Mouse (Mus musculus) lung, embryonic 15.5 days (tissue): Measurements from ENCODE around the gene Fosl2. TPM values are rescaled to one million over a fixed set of nuclear protein-coding genes. Genes with fewer than 3 reads are reported as not detected.
A peak's percentile ranks its signal among the peaks of the same experiment; 100 is the strongest.

Experiments
- ATAC-seq: fragments of 200-750 bp; cut with Nextera tagmentation; 2 replicates; pipeline ENCODE4 v1.8.0; 2017; ENCODE audit warnings: moderate number of reproducible peaks, borderline replicate concordance; ENCODE audit not compliant: low FRiP score, low TSS enrichment; ENCODE audit errors: extremely low read depth
- H3K27ac ChIP-seq: fragments of 300-500 bp; sonication (generic); 2 replicates; pipeline ENCODE4 v1.5.1; 2015; ENCODE audit warnings: moderate library complexity, mild to moderate bottlenecking, inconsistent platforms
- H3K27me3 ChIP-seq: fragments of 300-500 bp; sonication (generic); 2 replicates; pipeline ENCODE4 v1.6.1; 2015; ENCODE audit warnings: inconsistent platforms
- H3K36me3 ChIP-seq: fragments of 300-500 bp; sonication (generic); 2 replicates; pipeline ENCODE4 v1.6.1; 2015; ENCODE audit warnings: inconsistent platforms
- H3K4me1 ChIP-seq: fragments of 300-500 bp; sonication (generic); 2 replicates; pipeline ENCODE4 v1.6.1; 2015; ENCODE audit warnings: inconsistent platforms
- H3K4me2 ChIP-seq: fragments of 300-500 bp; sonication (generic); 2 replicates; pipeline ENCODE4 v1.6.1; 2015; ENCODE audit warnings: inconsistent platforms, mild to moderate bottlenecking, moderate library complexity
- H3K4me3 ChIP-seq: fragments of 300-500 bp; sonication (generic); 2 replicates; pipeline ENCODE4 v1.5.1; 2015; ENCODE audit warnings: mild to moderate bottlenecking, inconsistent platforms
- H3K9ac ChIP-seq: fragments of 300-500 bp; sonication (generic); 2 replicates; pipeline ENCODE4 v1.6.1; 2015; ENCODE audit warnings: inconsistent platforms
- H3K9me3 ChIP-seq: fragments of 300-500 bp; sonication (generic); 2 replicates; pipeline ENCODE4 v1.6.1; 2016; ENCODE audit warnings: inconsistent platforms
- WGBS: fragments of 180-500 bp; shearing (Covaris S2); methylation state at CpG from one replicate; pipeline ENCODE4 v1.1.7; 2015; 5-methylcytosine and 5-hydroxymethylcytosine counted together
- polyA plus RNA-seq: library from polyadenylated mRNA; unstranded; fragments of >200 nt; fragmentation: Nextera tagmentation; extraction: Ambion mirVana; gene quantifications from 2 replicates; pipeline ENCODE4 v1.2.1, GENCODE M21; 2015

The Fosl2 gene
- polyA plus RNA-seq, 1 experiment from 2014 or later: 3.6 TPM

GRCm38 (mm10) chr5:32134903-32135335 lies 682 bp upstream of the Fosl2 start:
- ATAC-seq: peak; percentile 47
- H3K27ac ChIP-seq: peak overlapping the region; percentile 99
- under 1% methylated on average over 43 of the region's 54 CpGs for WGBS
- peak overlapping the region; percentile 92 for H3K4me2 ChIP-seq
- peaks cover 36% of the 10 kb centered on the region for H3K4me1 ChIP-seq
- no peaks in the 10 kb centered on the region for H3K36me3 ChIP-seq
- peak overlapping the region; percentile 67 for H3K9ac ChIP-seq
- no peaks in the 10 kb centered on the region for H3K9me3 ChIP-seq
- H3K27me3 ChIP-seq: no peaks in the 10 kb centered on the region
- H3K4me3 ChIP-seq: peak overlapping the region; percentile 63

- peaks cover 48% of the 10 kb centered on the region for H3K4me1 ChIP-seq
- H3K4me3 ChIP-seq: peak overlapping the region; percentile 63
- ATAC-seq: no peak
- H3K27me3 ChIP-seq: no peaks in the 10 kb centered on the region
- WGBS: under 1% methylated on average over 63 of the region's 63 CpGs
- H3K4me2 ChIP-seq: peak overlapping the region; percentile 92
- peak overlapping the region; percentile 99 for H3K27ac ChIP-seq
- peak overlapping the region; percentile 67 for H3K9ac ChIP-seq
- no peaks in the 10 kb centered on the region for H3K36me3 ChIP-seq
- H3K9me3 ChIP-seq: no peaks in the 10 kb centered on the region
Observed at GRCm38 (mm10) chr5:32136301-32136863, 781 bp downstream of the Fosl2 start.

GRCm38 (mm10) chr5:32137106-32137522 lies 1.5 kb downstream of the Fosl2 start:
- Histone ChIP-seq H3K36me3 (no peaks in the 10 kb centered on the region), H3K4me2 (peak overlapping the region; percentile 92), H3K27ac (peak overlapping the region; percentile 99), H3K4me3 (peak overlapping the region; percentile 63), H3K9me3 (no peaks in the 10 kb centered on the region), H3K4me1 (peaks cover 49% of the 10 kb centered on the region), H3K27me3 (no peaks in the 10 kb centered on the region), H3K9ac (peak overlapping the region; percentile 67)
- no peak for ATAC-seq
- 0% methylated on average over 12 of the region's 12 CpGs for WGBS

- peak overlapping the region; percentile 99 for H3K27ac ChIP-seq
- H3K4me1 ChIP-seq: peaks cover 58% of the 10 kb centered on the region
- H3K9ac ChIP-seq: peak overlapping the region; percentile 67
- H3K4me2 ChIP-seq: peak overlapping the region; percentile 92
- ATAC-seq: no peak
- H3K36me3 ChIP-seq: no peaks in the 10 kb centered on the region
- H3K9me3 ChIP-seq: no peaks in the 10 kb centered on the region
- 28% methylated on average over 10 of the region's 10 CpGs for WGBS
- no peaks in the 10 kb centered on the region for H3K27me3 ChIP-seq
- H3K4me3 ChIP-seq: peak overlapping the region; percentile 63
Observed at GRCm38 (mm10) chr5:32138446-32139195, 3.0 kb downstream of the Fosl2 start.

GRCm38 (mm10) chr5:32139516-32140037 lies 4.0 kb downstream of the Fosl2 start:
- Histone ChIP-seq H3K4me2 (peak overlapping the region; percentile 92), H3K4me1 (peaks cover 55% of the 10 kb centered on the region), H3K27me3 (no peaks in the 10 kb centered on the region), H3K9me3 (no peaks in the 10 kb centered on the region), H3K4me3 (peak overlapping the region; percentile 63; the same call in 1 of the 2 replicates), H3K27ac (peak overlapping the region; percentile 99), H3K36me3 (no peaks in the 10 kb centered on the region), H3K9ac (no peak overlapping the region)
- 11% methylated on average over 9 of the region's 9 CpGs for WGBS
- ATAC-seq: no peak

- Histone ChIP-seq H3K9me3 (no peaks in the 10 kb centered on the region), H3K4me3 (no peak overlapping the region), H3K27ac (no peak overlapping the region), H3K9ac (no peak overlapping the region), H3K4me2 (no peak overlapping the region), H3K27me3 (no peaks in the 10 kb centered on the region), H3K36me3 (peaks cover 3% of the 10 kb centered on the region), H3K4me1 (peaks cover 55% of the 10 kb centered on the region)
- ATAC-seq: no peak
- 80% methylated on average over 2 of the region's 2 CpGs for WGBS
Observed at GRCm38 (mm10) chr5:32141899-32142298, 6.3 kb downstream of the Fosl2 start.

DNA sequence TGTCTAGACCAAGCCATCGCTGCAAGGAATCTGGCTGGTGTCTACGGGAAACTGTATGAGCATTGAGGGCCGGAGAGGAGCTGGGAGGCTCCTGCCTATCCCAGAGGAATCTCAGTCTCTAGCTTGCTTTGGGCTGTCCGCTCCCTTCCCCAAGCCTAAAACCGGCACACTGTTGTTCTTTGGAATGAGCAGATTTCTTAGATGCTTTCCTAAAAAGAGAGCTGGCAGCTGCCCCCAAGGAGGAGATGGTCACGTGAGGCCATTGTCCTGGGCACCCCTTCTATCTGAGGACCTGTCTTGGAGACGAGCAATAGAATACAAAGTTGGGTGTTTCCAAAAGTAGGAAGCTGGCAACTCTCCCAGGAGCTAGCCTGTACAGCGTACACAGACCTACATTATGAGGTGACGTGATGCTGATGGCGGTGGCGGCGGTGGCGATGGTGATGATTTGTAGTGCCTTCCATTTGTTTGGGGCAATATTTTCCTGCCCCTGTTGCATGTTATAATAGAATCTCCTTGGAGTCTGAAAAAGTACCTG lies 7.9 kb downstream of the Fosl2 start:
- no peak overlapping the region for H3K4me3 ChIP-seq
- H3K36me3 ChIP-seq: peaks cover 19% of the 10 kb centered on the region
- no peaks in the 10 kb centered on the region for H3K9me3 ChIP-seq
- H3K4me2 ChIP-seq: no peak overlapping the region
- no peak overlapping the region for H3K9ac ChIP-seq
- WGBS: 54% methylated on average over 13 of the region's 13 CpGs
- no peak for ATAC-seq
- peaks cover 44% of the 10 kb centered on the region for H3K4me1 ChIP-seq
- no peaks in the 10 kb centered on the region for H3K27me3 ChIP-seq
- no peak overlapping the region for H3K27ac ChIP-seq

- H3K9ac ChIP-seq: no peak overlapping the region
- 85% methylated on average over 6 of the region's 6 CpGs for WGBS
- ATAC-seq: no peak
- H3K9me3 ChIP-seq: no peaks in the 10 kb centered on the region
- H3K4me2 ChIP-seq: no peak overlapping the region
- H3K36me3 ChIP-seq: peaks cover 33% of the 10 kb centered on the region
- H3K27ac ChIP-seq: no peak overlapping the region
- H3K4me1 ChIP-seq: peaks cover 21% of the 10 kb centered on the region
- no peaks in the 10 kb centered on the region for H3K27me3 ChIP-seq
- no peak overlapping the region for H3K4me3 ChIP-seq
Observed at GRCm38 (mm10) chr5:32146281-32146680, 10.7 kb downstream of the Fosl2 start.

GRCm38 (mm10) chr5:32148593-32148992 lies 13.0 kb downstream of the Fosl2 start:
- ATAC-seq: no peak
- Histone ChIP-seq H3K27ac (no peak overlapping the region), H3K9me3 (no peaks in the 10 kb centered on the region), H3K4me2 (no peak overlapping the region), H3K9ac (no peak overlapping the region), H3K27me3 (no peaks in the 10 kb centered on the region), H3K4me3 (no peak overlapping the region), H3K4me1 (peaks cover 6% of the 10 kb centered on the region; the same call in 1 of the 2 replicates), H3K36me3 (peaks cover 52% of the 10 kb centered on the region)
- 78% methylated on average over 4 of the region's 4 CpGs for WGBS

DNA sequence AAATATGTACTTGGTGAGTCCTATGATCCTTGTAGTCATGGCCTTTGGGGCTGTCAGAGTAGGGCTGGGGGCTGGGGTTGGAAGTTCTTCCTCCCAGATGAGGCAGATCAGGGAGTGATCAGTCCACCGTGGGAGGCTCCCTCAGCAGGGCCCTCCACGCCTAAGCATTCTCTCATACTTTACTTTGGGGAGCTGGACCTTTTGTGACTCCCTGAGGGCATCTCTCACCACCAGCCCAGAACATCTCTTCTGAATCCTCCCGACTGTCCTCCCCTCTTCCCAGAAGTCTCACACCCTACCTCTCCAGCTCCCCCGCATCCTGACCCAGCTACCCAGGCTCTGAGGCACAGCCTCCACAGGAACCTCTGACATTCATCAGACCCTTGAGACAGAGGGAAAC lies 15.6 kb downstream of the Fosl2 start:
- Histone ChIP-seq H3K27me3 (no peaks in the 10 kb centered on the region), H3K27ac (no peak overlapping the region), H3K9ac (no peak overlapping the region), H3K4me2 (no peak overlapping the region), H3K36me3 (peaks cover 60% of the 10 kb centered on the region), H3K4me1 (no peaks in the 10 kb centered on the region), H3K9me3 (no peaks in the 10 kb centered on the region), H3K4me3 (no peak overlapping the region)
- no peak for ATAC-seq
- 60% methylated on average over 4 of the region's 4 CpGs for WGBS

- Histone ChIP-seq H3K4me2 (no peak overlapping the region), H3K4me1 (no peaks in the 10 kb centered on the region), H3K36me3 (peaks cover 47% of the 10 kb centered on the region), H3K4me3 (no peak overlapping the region), H3K9me3 (no peaks in the 10 kb centered on the region), H3K9ac (no peak overlapping the region), H3K27me3 (no peaks in the 10 kb centered on the region), H3K27ac (no peak overlapping the region)
- WGBS: 55% methylated on average over 28 of the region's 28 CpGs
- 0 out of 2 replicates have a peak, but pooled peaks have one; percentile 15 for ATAC-seq
Observed at GRCm38 (mm10) chr5:32152725-32153417, 17.3 kb downstream of the Fosl2 start.
